Mouse (Mus musculus) embryonic facial prominence, embryonic 11.5 days (tissue): ENCODE measurements at regions not wholly inside any gene's neighbourhood (a gene's known extent, or its start where the extent isn't known, plus 50 kb on each side); places are given as distances from the start of the nearest gene placed in this dataset.

Experiments
- ATAC-seq: fragments of 200-750 bp; cut with Nextera tagmentation; replicated peaks from 2 replicates; pipeline ENCODE4 v1.8.0; 2017; ENCODE audit warnings: low read depth; ENCODE audit not compliant: insufficient number of reproducible peaks, low FRiP score, low TSS enrichment
- DNase-seq: peaks from one replicate; pipeline ENCODE4 v3.0.0-alpha.2; 2015; ENCODE audit warnings: low spot score
- H3K27ac ChIP-seq: fragments of 300-500 bp; sonication (generic); replicated peaks from 2 replicates; pipeline ENCODE4 v1.5.1; 2014; ENCODE audit warnings: mild to moderate bottlenecking, low read depth, low read length, control low read depth
- H3K27me3 ChIP-seq: fragments of 300-500 bp; sonication (generic); 2 replicates; pipeline ENCODE4 v1.6.1; 2014; ENCODE audit warnings: mild to moderate bottlenecking, low read length, moderate library complexity, mixed read lengths; ENCODE audit not compliant: control insufficient read depth, insufficient read depth
- H3K36me3 ChIP-seq: fragments of 300-500 bp; sonication (generic); replicated peaks from 2 replicates; pipeline ENCODE4 v1.6.1; 2014; ENCODE audit warnings: low read depth, mild to moderate bottlenecking, low read length, moderate library complexity, mixed read lengths; ENCODE audit not compliant: control insufficient read depth, insufficient read depth
- H3K4me1 ChIP-seq: fragments of 300-500 bp; sonication (generic); 2 replicates; pipeline ENCODE4 v1.6.1; 2014; ENCODE audit warnings: low read length, mixed read lengths; ENCODE audit not compliant: control insufficient read depth, insufficient read depth
- H3K4me2 ChIP-seq: fragments of 300-500 bp; sonication (generic); 2 replicates; pipeline ENCODE4 v1.6.1; 2014; ENCODE audit warnings: low read depth, mild to moderate bottlenecking, control low read depth, low read length, moderate library complexity
- H3K4me3 ChIP-seq: fragments of 300-500 bp; sonication (generic); 2 replicates; pipeline ENCODE4 v1.5.1; 2014; ENCODE audit warnings: low read depth, low read length, control low read depth
- H3K9ac ChIP-seq: fragments of 300-500 bp; sonication (generic); replicated peaks from 2 replicates; pipeline ENCODE4 v1.6.1; 2014; ENCODE audit warnings: mild to moderate bottlenecking, control low read depth, low read length
- H3K9me3 ChIP-seq: fragments of 300-500 bp; sonication (generic); replicated peaks from 2 replicates; pipeline ENCODE4 v1.6.1; 2016; ENCODE audit warnings: mild to moderate bottlenecking, low read length, inconsistent platforms, mixed read lengths; ENCODE audit not compliant: control insufficient read depth
- WGBS: fragments of 180-500 bp; shearing (Covaris S2); extraction: QIAGEN DNeasy Blood & Tissue Kit; methylation state at CpG from one replicate; pipeline ENCODE4 v1.1.7; 2014; 5-methylcytosine and 5-hydroxymethylcytosine counted together

DNA sequence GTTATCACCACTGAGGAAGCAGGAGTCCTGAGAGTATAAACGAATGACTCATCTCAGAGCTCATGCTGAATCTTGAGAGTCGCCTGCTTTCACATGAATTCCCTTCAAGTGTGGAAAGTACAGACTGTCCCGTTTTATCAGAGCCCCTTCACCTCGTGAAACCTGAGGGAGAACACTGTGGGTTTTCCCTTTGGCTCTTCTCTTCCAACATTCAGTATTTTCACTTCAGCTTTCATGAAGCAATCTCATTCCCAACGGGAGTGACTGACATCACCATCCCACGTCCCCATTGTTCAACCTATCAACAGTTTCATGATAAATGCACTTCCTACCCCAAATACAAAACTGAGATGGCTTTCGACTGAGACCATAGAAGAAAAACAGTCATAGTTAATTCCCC, 2521.3 kb upstream of the Gm7489 start:
- H3K4me1 ChIP-seq: no peaks in the 10 kb centered on the region
- no peak overlapping the region for H3K4me2 ChIP-seq
- 78% methylated on average over 7 of the region's 7 CpGs for WGBS
- no peak overlapping the region for H3K27ac ChIP-seq
- H3K36me3 ChIP-seq: no peaks in the 10 kb centered on the region
- no peaks in the 10 kb centered on the region for H3K27me3 ChIP-seq
- no peak overlapping the region for H3K9ac ChIP-seq
- H3K9me3 ChIP-seq: no peaks in the 10 kb centered on the region
- H3K4me3 ChIP-seq: no peak overlapping the region
- no peak for ATAC-seq
- no peak for DNase-seq

- no peak overlapping the region for H3K27ac ChIP-seq
- H3K4me3 ChIP-seq: no peak overlapping the region
- no peaks in the 10 kb centered on the region for H3K27me3 ChIP-seq
- H3K9me3 ChIP-seq: no peaks in the 10 kb centered on the region
- no peaks in the 10 kb centered on the region for H3K4me1 ChIP-seq
- no peak overlapping the region for H3K9ac ChIP-seq
- no peak for ATAC-seq
- H3K36me3 ChIP-seq: no peaks in the 10 kb centered on the region
- H3K4me2 ChIP-seq: no peak overlapping the region
- DNase-seq: no peak
Observed at GRCm38 (mm10) chr15:51371162-51371561, 2513.5 kb upstream of the Gm7489 start.

DNA sequence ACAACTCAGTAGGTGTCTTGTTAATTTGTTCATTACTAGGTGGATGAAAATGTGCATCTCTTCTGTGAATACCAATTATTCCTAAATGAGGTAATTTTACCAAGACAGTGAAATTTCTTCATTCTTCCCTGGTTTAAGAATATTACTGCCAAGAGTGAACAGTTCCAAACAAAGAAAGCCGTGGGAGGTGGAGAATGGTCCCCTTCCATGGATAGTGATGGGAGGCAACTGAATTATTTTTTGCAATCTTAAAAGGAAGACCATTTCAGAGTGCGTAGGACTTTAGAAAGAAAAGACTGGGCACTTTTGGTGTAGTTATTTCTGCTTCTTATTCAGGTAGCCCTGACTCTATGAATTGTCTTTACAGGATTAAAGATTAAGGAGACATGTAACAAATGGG, 2494.3 kb upstream of the Gm7489 start:
- Histone ChIP-seq H3K9me3 (no peaks in the 10 kb centered on the region), H3K27me3 (no peaks in the 10 kb centered on the region), H3K36me3 (no peaks in the 10 kb centered on the region), H3K27ac (no peak overlapping the region), H3K4me2 (no peak overlapping the region), H3K9ac (no peak overlapping the region), H3K4me1 (no peaks in the 10 kb centered on the region), H3K4me3 (no peak overlapping the region)
- WGBS: 93% methylated on average over 2 of the region's 2 CpGs
- ATAC-seq (no peak), DNase-seq (no peak)

DNA sequence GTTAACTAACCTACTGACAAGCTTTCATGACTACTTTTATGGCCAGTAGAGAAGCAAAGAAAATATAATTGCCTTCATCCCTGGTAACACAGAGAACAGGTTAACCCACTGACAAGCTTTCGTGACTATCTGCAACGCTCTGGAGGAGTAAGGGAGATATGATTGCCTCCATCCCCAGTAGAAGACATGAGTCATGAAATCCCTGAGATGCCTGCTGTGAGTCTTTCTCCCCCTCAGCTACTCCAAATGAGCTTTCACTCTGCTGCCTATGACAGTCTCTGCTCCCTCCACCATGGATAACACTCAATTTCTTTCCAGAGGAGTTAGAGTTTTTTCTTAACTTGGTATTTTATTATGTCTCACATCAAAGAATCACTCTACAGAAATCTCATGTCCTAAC, 2493.4 kb upstream of the Gm7489 start:
- no peak for ATAC-seq
- Histone ChIP-seq H3K27me3 (no peaks in the 10 kb centered on the region), H3K4me2 (no peak overlapping the region), H3K27ac (no peak overlapping the region), H3K9me3 (no peaks in the 10 kb centered on the region), H3K9ac (no peak overlapping the region), H3K4me1 (no peaks in the 10 kb centered on the region), H3K4me3 (no peak overlapping the region), H3K36me3 (no peaks in the 10 kb centered on the region)
- DNase-seq: no peak
- 86% methylated on average over 2 of the region's 2 CpGs for WGBS

DNA sequence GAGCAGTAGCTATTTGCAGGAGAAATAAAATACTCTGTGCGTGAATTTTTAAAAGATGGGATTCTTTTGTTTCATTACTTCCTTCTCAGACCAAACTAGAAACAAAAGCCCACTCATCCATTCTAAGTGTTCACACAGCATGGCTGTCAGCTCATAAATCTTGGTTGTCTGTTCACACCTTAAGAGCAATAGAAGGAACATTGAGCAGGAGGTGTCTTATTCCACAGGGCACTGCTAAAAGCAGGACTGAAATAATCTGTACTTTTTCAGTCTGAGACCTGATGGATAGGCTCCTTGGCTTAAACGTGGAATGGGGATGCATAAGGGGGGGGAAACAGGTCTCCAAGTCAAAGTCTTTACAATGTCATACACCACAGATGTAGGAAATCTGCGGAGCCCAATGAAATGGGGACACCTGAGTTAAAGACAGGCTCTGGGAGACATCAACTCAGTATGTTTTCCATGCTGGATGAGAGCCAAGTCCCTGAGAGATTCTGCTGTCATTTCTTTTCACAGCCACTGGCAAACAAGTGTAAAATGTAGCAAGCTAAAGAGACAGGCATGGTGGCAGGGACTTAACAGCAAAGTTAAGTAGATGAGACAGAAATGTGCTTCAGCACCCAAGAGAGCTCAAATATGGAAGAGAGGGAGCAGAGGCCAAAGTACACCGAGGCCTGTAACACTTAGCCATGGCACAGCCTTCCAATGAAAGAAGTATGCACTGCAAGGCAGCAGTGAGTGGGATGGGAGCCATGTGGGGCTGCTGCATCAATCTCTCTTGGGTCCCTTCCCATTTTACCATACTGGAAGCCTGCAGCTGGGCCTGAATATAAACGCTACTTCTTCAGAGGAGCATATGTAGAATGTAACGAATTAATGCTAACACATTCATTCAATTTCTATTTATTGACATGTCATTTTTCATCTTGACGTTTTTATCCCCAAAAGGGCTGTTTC, 2492.0 kb upstream of the Gm7489 start:
- no peak overlapping the region for H3K4me3 ChIP-seq
- no peak for ATAC-seq
- H3K9me3 ChIP-seq: no peaks in the 10 kb centered on the region

DNA sequence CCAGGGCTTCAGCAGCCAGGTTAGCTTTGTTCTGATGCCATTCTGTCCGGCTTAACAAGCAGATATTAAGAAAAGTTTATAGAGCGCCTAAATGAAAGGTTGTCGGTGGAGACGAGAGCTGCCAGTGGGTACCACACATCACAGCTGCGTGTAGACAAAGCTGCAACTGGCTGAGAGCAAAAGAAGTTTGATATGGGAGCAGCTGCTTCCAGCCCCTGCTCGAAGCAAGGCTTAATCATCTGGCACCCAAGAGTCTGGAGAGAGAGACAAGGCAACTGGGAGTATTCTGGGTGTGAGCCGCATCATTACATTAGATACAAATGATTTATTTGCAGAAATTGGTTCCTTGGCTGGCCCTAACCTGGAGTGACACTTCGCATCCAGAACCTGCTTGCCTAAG, 2488.7 kb upstream of the Gm7489 start:
- Histone ChIP-seq H3K4me1 (no peaks in the 10 kb centered on the region), H3K27me3 (no peaks in the 10 kb centered on the region), H3K4me3 (no peak overlapping the region), H3K36me3 (no peaks in the 10 kb centered on the region), H3K27ac (no peak overlapping the region), H3K9ac (no peak overlapping the region), H3K9me3 (no peaks in the 10 kb centered on the region), H3K4me2 (no peak overlapping the region)
- WGBS: 74% methylated on average over 8 of the region's 8 CpGs
- ATAC-seq (no peak), DNase-seq (peak; percentile 0)

More for the DNA sequence above, 2492.0 kb upstream of the Gm7489 start:
- H3K27me3 ChIP-seq: no peaks in the 10 kb centered on the region
- no peaks in the 10 kb centered on the region for H3K4me1 ChIP-seq
- no peak overlapping the region for H3K27ac ChIP-seq
- no peaks in the 10 kb centered on the region for H3K36me3 ChIP-seq
- H3K9ac ChIP-seq: no peak overlapping the region
- H3K4me2 ChIP-seq: no peak overlapping the region
- no peak for DNase-seq
- 83% methylated on average over 7 of the region's 7 CpGs for WGBS

GRCm38 (mm10) chr15:51403581-51403980, 2481.1 kb upstream of the Gm7489 start:
- WGBS: 94% methylated on average over 3 of the region's 3 CpGs
- Histone ChIP-seq H3K4me3 (no peak overlapping the region), H3K27ac (no peak overlapping the region), H3K4me1 (no peaks in the 10 kb centered on the region), H3K4me2 (no peak overlapping the region), H3K9ac (no peak overlapping the region), H3K36me3 (no peaks in the 10 kb centered on the region), H3K27me3 (no peaks in the 10 kb centered on the region), H3K9me3 (no peaks in the 10 kb centered on the region)
- DNase-seq: no peak
- no peak for ATAC-seq

GRCm38 (mm10) chr15:51409791-51410308, 2474.9 kb upstream of the Gm7489 start:
- no peak overlapping the region for H3K4me3 ChIP-seq
- H3K9ac ChIP-seq: no peak overlapping the region
- H3K27ac ChIP-seq: no peak overlapping the region
- no peak overlapping the region for H3K4me2 ChIP-seq
- no peaks in the 10 kb centered on the region for H3K27me3 ChIP-seq
- ATAC-seq (no peak), DNase-seq (no peak)
- 83% methylated on average over 6 of the region's 6 CpGs for WGBS
- H3K36me3 ChIP-seq: no peaks in the 10 kb centered on the region
- no peaks in the 10 kb centered on the region for H3K4me1 ChIP-seq
- no peaks in the 10 kb centered on the region for H3K9me3 ChIP-seq
